Mouse (Mus musculus): ENCODE data around the gene Agap1.

Agap1 gene

DNA sequence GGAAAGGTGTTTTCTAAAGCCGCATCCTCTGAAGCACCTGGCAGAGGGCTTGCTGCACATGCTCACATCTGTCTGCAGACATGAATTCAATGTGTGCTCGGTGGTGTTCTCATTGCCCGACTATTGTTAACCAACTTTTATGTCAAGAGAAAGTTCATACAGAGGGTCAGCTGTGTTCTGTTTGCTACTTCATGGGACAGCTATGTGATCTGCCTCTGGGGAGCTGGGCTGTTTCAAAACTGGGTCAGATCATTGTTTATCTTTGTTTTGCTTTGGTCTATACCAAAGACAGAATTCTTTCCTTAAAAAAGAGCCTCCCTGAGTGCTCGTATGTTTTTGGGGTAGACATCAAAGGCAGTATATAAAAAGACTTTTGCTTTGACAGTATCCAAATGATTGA, 89.5 kb downstream of the Agap1 start:
- DNase-seq (ENCODE audit: low spot score in 2 of 2) = no peak

DNA sequence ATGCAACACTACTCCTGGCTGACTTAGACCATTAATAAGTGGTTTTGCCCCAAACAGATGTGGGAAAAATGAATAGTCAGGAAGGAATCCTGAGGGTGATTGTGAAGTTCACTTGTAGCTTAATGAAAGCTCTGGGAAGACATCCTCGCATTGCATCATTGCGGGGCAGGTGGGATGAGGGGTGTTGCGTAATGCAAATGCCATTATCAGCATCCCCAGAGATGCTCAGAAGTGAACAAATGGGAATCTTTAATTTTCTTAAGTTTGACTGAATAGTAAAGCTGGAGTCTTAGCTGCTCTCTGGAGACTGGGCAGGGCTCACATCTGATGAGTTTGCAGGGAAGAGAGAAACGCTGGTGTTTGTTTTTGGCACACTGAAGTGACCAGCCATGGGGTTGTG, 90.5 kb downstream of the Agap1 start:
- no peak for DNase-seq (ENCODE audit: low spot score in 2 of 2)

DNA sequence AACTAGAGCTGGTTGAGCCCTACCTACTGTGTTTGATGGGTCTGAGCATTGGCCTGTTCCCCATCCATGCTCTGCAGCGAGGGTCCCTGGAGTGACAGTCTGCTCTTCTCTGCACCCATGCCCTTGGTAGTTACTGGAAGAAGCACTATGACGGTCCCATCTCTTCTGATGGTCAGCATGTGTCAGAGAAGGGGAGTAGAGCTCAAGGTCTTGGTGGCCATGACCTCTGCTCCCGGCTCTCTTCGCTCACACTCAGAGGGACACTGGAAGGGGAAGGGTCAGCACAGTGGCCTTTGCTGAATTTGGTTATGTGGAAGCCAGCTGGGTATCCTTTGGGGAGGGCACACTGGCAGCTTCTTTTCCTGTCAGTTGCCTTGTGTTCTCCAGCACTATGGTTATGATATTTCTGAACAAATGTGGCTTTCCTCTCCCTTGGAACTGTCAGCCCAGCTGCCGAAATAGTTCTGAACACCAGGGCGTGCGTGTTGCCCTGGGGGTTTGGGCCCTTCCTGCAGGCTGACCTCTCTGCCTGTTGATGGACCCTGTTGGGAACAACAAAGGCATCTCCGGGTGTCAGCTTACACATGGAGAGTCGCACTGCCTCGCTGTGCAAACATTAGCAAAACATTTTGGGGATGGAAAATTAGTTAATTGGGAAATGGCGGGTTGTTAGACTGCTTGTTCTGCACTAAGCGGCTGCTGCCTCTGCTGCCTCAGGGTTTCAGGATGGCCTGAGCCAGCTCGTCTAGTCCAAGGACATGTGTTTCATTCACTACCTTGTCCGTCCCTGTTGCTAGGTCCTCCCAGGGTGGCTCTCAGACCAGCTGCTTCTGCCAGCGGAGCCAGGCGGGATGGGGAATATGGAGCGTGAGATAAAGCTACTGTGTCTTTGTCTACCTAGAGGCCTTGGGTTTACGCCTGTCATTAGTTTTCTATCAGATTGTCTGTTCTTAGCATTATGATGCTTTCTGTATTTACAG, 93.2 kb downstream of the Agap1 start:
- DNase-seq (ENCODE audit: low spot score in 2 of 2) = no peak

DNA sequence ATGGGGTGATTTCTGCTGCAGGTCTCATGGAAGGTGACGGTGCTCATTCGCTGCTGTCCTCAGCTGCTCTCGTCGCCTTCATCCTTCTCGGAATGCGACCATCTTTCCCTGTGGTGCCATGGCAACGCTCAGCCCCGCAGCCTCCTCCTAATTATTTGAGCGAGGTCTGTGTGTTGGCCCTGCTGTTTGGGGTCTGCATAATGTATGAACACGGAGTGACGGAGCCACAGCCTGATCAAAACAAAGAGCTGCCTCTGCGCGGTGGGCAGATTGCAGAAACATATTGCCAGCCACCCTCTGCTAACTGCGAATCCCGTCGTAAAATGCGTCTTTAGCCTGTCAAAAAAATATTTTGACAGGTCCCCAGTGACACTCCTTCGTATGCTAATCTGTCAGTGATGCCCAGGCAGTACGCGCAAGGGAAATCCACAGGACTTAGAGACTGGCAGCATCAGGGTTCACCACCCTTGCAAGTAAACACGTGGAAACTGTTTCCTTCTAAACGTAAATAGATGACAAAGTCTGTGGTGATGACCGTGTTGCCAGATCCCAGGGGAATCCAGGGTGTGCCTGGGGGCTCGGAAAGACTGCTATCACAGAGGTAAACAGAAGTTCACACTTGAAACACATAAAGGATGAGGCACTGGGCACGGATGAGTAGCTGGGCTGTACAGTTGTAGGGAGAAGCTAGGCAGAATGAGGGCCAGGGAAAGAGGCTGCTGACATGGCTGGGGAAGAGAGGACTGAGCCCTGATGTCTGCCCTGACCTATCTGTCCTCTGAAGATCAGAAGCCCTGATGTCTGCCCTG, 95.7 kb downstream of the Agap1 start:
- peak in 1 of 2 experiments; percentile 16 for DNase-seq (ENCODE audit: low spot score in 2 of 2)

DNA sequence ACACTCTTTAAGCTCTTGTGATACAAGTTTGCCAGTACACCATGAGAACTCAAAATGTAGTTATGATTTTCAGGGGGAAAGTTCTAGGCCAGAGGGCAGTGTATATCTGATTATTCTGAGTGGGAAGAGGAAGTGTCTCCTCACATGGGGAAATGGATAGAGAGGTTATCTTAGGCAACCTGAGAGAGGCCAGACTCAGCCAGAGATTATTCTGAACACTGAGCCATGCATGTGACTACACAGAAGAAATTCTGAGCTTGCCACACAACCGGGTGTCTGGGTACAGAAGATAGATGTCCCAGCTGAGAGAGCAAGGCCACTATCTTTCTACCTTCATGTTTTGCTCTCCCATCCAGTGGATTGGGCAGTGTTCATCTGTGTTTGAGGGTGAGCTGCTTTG, 97.9 kb downstream of the Agap1 start:
- no peak for DNase-seq (ENCODE audit: low spot score in 2 of 2)

DNA sequence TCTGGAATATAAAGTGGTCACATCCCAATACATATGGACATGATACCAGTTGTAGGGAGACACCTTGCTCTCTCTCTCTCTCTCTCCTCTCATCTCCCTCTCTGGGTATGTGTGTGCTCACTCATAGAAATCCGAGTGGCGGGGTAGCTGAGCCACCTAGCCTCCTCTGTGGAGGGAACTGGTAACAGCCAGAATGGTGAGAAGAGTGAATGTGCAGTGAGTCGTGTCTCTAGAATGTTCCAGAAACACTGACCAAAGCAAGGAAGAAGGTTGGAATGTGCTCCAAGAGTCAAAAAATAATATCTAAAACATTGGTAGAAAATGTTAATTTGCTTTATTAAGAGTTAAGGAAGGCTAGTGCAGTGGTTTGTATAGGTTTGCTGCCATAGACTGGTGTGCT, 99.2 kb downstream of the Agap1 start:
- no peak for DNase-seq (ENCODE audit: low spot score in 2 of 2)

DNA sequence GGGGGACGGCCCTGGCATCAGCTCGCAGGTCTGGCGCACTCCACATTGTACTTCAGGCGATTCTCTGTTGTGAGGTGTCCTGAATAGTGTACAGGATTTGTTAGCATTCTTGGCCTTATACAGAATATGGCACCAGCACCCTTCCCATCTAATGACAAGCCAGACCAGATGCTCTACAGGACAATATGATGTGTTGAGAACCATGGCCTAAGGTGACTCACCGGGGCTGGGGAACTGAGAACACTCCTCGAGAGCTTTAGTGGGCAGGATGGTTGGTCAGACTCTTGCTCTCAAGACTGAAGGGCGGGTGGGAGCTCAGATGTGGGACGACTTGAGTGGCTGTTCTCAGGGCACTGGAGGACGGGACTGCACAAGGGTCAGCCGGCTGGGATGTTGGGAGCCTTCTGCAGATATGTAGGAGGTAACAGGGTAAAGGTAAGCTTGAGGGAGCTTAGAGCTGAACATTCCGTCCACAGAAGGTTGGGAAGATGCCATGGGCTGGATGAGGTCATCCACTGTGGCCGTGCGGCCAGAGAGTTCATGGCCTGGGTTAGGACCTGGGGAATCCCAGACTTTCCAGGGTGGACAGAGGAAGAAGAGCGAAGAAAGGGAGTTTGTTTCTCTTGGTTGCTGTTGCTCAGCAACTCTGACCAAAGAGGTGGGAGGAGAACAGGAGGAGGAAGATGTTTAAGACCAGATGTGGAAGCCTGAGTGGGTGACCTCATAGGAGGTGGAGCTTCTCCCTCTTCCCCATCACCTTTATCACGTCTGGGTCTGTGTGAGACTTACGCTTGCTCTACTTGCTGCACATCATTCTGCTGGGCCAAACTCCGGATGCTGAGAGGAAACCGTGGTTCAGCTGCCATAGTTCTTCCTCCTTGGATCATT, 100.6 kb downstream of the Agap1 start:
- no peak for DNase-seq (ENCODE audit: low spot score in 2 of 2)

DNA sequence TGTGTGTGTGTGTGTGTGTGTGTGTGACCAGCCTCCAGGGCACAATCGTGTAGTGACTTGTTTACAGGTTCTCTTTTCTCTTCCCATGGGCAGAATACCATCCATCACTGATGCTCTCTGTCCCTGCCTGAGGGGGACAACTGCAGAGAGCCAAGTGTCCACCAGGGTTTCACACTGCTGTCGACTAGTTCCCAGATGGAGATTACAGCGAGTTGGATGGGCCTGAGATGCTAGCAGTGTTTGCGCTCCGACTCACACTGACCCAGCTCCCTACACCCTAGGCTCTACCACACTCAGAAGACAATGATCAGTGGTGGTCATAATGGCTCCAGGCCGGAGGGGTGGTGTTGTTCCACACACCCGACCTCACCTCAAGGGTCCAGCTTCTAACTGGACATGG, 101.4 kb downstream of the Agap1 start:
- no peak for DNase-seq (ENCODE audit: low spot score in 2 of 2)

DNA sequence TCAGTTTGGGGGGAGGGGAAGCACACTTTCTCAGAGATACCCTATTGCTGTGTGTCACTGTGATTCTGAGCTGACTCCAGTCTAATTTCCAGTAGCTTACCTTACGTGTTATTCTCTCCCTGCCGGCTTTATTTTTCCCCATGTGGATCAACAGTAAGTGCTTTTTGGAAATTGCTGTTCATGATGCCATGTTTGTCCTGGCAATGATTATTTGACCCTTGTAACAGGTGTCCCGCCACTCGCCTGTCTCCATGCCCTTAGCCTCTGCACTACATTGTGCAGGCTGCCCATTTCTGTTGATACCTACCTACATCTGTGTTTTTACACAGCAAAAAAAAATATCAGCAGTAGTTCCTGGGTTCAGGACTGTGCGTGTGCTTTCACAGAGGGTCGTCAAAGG, 102.8 kb downstream of the Agap1 start:
- no peak for DNase-seq (ENCODE audit: low spot score in 2 of 2)

DNA sequence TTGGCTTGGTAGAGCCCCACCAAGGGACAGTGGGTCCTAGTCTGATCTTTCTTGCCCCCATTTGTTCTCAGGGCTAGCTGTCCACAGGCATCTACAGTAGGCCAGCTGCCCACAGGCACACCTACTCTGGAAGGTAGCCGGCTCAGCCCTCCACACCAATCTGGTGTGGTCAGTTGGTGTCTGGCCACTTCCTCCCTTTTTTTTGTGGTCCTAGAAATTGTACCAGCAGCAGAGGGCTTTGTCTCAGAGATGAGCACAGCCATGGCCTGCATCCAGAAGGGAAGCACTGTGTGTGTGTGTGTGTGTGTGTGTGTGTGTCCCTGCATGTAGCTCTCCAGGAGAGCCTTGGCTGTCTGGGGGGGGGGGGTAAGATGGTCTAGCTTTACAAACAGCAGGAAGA, 103.5 kb downstream of the Agap1 start:
- DNase-seq (ENCODE audit: low spot score in 2 of 2) = no peak

DNA sequence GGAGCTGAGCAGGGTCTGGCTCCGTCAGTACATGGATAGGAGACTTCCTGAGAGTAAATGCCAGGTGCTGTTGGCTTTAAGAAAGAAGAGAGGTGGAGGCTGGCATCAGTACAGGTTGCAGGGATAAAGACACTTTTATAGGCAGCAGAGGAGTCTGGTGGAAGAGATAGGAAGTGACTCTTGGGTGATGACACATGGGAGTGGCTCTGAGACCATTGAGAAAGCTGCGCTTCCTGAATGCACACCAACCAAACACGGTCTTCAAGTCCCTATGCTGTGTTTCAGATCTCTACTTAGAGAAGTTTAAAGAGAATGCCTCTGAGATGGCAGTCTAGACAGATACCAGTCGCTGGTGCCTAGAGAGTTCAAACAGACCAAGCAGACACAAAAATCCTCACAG, 108.8 kb downstream of the Agap1 start:
- DNase-seq (ENCODE audit: low spot score in 2 of 2) = no peak

DNA sequence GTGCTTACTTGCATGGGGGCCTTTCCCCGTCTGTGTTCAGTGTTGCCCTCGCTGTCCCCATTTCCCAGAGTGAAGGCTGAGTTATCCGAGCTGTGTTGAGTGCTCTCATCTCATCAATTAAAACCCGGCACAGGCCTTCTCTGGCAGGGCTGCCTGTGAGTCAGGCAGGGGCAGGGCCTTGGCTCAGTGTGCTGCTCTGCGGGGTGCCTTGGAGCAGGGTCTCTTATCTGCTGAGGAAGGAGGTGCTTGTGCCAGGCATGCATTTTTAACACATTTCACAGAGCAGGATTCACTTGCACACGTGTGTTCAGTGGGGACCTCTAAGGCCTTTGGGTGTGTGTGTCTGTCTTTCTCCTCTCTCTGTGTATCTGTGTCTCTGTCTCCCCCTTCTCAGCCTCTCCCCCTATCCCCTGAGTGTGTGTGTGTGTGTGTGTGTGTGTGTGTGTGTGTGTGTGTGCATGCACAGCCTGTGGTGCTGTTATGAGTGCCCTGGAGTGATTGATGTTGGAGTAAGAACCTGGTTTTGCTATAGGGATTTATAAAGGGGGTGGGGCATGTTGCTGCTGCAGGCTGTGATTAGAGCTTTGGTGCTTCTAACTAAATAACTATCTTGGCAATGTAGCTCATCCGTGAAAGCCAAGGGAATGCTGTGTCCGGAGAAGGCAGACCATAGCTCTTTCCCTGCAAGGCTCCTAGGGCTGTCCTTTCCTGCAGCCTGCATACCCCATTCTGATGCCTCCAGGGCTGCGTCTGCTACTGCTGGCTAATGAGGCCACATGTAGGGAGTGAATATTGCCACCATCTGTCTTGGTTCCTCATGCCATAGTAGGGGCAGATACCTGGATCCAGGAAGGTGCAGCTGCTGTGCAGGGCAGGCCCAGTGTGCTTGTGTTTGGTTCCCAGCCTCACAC, 112.2 kb downstream of the Agap1 start:
- no peak for DNase-seq (ENCODE audit: low spot score in 2 of 2)

DNA sequence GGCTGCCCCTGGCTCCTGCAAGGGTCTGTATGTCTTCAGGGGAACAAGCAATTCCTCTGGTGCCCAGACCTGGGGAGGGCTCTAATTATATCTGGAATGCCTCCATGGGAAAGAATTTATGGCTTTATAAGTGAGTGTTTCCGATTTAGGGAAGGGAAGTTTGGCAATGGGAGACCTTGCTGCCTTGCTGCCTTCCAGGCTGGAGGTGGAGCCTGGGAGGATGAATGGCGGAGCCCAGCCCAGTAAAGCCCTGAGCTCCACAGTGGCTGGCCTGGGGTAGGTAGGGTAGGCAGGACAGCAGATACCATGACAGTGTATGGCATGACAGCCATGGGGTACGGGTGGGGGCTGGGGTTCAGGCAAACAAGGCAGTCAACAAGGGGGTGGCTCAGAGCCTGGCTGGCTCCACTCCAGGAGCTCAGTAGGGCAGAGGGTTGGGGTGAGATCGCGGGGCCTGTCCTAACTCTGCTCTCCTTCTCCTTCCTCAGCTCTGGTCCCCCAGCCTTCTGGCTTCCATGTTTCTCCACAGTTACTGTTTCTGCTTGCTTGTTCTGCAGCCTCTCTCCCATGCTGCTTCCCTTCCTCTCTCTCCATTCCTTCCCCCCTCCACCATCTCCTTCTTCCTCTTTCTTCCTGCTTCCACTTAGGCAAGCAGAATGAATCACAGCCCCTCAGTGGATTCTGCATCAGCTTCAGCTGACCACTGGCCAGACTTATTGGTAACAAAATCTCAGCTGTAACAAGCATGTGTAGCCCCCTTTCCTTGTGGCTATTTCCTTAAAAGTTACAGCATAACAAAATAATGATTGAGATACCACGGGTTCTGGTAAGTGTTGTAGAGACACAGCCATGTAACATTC, 114.2 kb downstream of the Agap1 start:
- no peak for DNase-seq (ENCODE audit: low spot score in 2 of 2)

DNA sequence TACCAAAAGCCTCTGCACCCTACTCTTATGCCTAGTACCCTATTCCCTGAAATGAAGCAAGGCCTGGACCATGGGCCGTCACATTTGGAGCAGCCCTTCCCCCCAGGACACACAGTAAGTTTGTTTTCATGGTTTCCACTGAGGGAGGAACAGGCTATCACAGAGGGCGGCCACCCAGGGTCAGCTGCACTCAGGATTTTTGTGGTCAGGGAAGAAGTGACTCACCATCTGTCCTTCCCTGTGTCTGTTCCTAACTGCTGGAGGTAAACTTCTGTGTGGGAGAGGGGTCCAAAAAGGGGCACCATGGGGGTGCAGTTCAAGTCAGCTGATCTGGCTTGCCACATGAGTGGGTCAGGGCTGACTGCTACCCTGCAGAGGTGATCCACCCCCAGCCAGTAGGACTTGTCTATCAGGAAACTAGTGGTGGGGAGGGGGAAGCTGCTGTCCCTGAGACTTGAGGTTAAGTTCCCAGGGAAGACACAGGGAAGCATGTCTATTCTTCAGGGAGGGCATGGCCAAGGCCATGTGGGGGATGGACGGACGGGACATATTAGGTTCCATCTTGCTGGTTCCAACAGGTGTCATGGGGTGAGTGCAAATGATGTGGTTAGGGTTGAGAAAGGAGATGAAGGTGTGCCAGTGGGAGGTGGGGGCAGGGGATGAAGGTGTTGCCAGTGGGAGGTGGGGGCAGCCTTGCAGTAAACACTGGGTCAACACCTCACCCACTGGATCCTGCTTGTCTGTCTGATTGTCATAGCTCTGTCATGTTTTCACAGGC, 116.1 kb downstream of the Agap1 start:
- no peak for DNase-seq (ENCODE audit: low spot score in 2 of 2)

DNA sequence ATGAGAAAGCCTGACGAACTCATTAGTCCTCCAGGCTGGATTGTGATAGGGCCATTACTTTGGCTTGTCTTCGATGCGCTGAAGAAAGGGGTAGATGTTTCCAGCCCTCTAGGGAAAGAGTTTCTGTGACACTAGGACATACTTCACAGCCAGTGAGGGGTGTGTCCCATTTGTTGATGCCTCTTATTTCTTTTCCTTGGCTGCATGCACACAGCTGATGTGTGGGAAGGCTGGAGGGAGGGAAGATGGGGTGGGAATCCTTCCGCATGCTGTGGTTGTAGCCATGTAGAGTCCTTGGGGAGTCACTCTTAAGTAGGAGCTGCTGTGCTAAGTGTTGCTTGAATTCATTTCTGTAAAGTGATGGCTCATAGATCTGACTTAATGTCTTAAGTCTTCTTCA, 118.9 kb downstream of the Agap1 start:
- DNase-seq (ENCODE audit: low spot score in 2 of 2) = peak; percentile 30 to 35

DNA sequence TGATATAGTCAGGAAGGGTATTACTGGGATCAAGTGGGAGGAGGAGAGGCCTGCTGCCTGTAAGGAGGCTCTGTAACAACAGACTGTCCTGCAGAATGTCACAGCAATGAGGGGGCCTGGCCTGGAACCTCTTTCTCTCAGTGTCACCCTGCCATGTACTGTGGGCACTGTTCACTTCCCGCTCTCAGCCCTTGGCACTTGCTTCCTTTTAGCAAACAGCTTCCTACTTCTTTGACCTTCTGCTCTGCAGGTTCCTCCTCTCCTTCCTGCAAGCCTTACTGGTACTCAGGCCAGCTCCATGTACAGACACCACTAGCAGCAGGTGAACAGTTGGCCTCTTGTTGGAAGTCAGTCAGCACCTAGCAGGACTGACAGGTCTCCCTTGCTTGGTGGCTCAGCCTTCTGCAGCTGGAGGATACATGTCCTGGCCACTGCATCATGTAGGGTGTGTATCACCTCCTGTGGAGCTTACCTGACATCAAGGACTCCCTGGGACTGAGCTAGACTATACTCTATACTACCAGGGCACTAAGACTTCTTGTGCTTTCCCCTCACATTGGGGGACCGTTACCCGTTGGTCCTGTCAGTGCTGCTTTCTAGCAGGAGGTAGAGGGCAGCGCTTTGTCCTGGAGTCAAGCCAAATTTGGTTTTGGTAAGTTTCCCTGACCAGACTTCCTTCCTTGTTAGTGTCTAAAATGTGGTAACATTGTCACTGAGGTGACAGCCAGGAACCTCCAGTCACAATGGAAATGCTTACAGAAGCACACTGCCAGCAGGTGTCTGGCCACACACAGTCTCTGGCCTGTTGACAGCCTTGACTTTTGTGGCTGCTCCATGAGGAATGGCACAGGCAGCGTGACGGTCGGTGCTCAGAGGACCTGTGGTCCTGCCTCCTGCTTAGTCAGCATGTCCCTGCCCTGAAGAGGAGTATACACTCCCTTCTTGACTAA, 120.6 kb downstream of the Agap1 start:
- DNase-seq (ENCODE audit: low spot score in 2 of 2) = no peak

DNA sequence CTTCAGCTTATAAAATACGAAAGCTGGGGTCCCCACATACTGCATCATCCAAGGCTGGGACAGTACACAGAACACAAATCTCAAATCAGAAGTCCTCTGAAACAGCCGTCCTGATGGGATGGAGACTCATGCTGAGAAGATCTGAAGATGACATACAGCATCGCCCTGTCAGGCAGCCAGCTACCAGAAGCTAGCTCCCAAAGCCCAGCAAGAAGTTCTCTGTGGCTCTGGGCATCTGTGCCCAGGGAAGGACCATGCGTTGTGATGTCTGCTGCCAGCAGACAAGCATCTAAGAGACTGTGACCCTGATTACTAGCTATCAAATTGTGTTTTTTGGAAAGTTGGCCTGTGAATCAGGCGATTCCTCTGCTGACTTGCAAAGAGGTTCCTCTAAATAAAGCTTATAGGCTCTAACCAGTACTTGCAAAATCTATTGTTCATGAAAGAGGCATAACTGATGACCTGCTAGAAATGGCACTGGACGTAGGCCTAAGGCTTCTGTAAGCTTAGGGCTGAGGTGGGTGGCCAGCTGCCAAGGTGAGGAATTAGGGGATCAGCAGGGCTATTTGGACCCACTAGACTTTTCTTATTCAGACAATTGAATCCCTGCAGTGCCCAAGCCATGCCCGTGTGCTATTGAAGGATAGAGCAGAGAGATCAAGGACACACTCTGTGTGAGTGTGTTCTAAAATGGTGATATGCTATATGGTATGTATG, 121.7 kb downstream of the Agap1 start:
- no peak for DNase-seq (ENCODE audit: low spot score in 2 of 2)
